Mouse (Mus musculus): ENCODE measurements around the gene Pde12.
"Not testable (repeated sequence)": the region's sequence is repeated elsewhere in the genome, so short reads cannot be mapped to it uniquely, and the experiment has no call there.

The Pde12 gene

GRCm38 (mm10) chr14:26669292-26670073, at the start of gene Pde12:
Gene Pde12, minus strand, starts transcription at chr14:26669883.
- peak; percentile 91 for DNase-seq (ENCODE audit: low spot score)

- not testable (repeated sequence) for DNase-seq (ENCODE audit: low spot score)
Observed at GRCm38 (mm10) chr14:26705246-26705645, 35.6 kb upstream of the Pde12 start.

GRCm38 (mm10) chr14:26697912-26698311, 28.2 kb upstream of the Pde12 start:
- DNase-seq (ENCODE audit: low spot score): peak; percentile 14

GRCm38 (mm10) chr14:26692974-26693373, 23.3 kb upstream of the Pde12 start, which contains the start of gene Dnah12:
Gene Dnah12, plus strand, starts transcription at chr14:26693274.
- no peak for DNase-seq (ENCODE audit: low spot score)

- no peak for DNase-seq (ENCODE audit: low spot score)
Observed at GRCm38 (mm10) chr14:26691363-26691762, 21.7 kb upstream of the Pde12 start.

- DNase-seq (ENCODE audit: low spot score): no peak
Observed at GRCm38 (mm10) chr14:26690727-26691126, 21.0 kb upstream of the Pde12 start.

GRCm38 (mm10) chr14:26675791-26676190, 6.1 kb upstream of the Pde12 start:
- no peak for DNase-seq (ENCODE audit: low spot score)

GRCm38 (mm10) chr14:26675371-26675770, 5.7 kb upstream of the Pde12 start:
- no peak for DNase-seq (ENCODE audit: low spot score)

GRCm38 (mm10) chr14:26674476-26675169, 4.9 kb upstream of the Pde12 start:
- DNase-seq (ENCODE audit: low spot score): not testable (repeated sequence)

GRCm38 (mm10) chr14:26671870-26672615, 2.4 kb upstream of the Pde12 start:
- not testable (repeated sequence) for DNase-seq (ENCODE audit: low spot score)

- DNase-seq (ENCODE audit: low spot score): no peak
Observed at GRCm38 (mm10) chr14:26670964-26671363, 1.3 kb upstream of the Pde12 start.

- DNase-seq (ENCODE audit: low spot score): peak; percentile 64
Observed at GRCm38 (mm10) chr14:26668371-26669291, 1.1 kb downstream of the Pde12 start.

GRCm38 (mm10) chr14:26667991-26668370, 1.7 kb downstream of the Pde12 start:
- no peak for DNase-seq (ENCODE audit: low spot score)

GRCm38 (mm10) chr14:26663851-26664250, 5.8 kb downstream of the Pde12 start:
- no peak for DNase-seq (ENCODE audit: low spot score)

- DNase-seq (ENCODE audit: low spot score): no peak
Observed at GRCm38 (mm10) chr14:26662488-26662887, 7.2 kb downstream of the Pde12 start.

GRCm38 (mm10) chr14:26662016-26662415, 7.7 kb downstream of the Pde12 start:
- no peak for DNase-seq (ENCODE audit: low spot score)

GRCm38 (mm10) chr14:26660233-26660632, 9.4 kb downstream of the Pde12 start:
- DNase-seq (ENCODE audit: low spot score): no peak

GRCm38 (mm10) chr14:26658178-26658577, 11.5 kb downstream of the Pde12 start:
- DNase-seq (ENCODE audit: low spot score): no peak

- peak; percentile 38 for DNase-seq (ENCODE audit: low spot score)
Observed at GRCm38 (mm10) chr14:26651901-26652300, 17.8 kb downstream of the Pde12 start.

GRCm38 (mm10) chr14:26647811-26648210, 21.9 kb downstream of the Pde12 start:
- no peak for DNase-seq (ENCODE audit: low spot score)

- no peak for DNase-seq (ENCODE audit: low spot score)
Observed at GRCm38 (mm10) chr14:26645989-26646650, 23.6 kb downstream of the Pde12 start.

All from MN1 (cell line).